Mouse (Mus musculus) layer of hippocampus, adult 2 months (tissue): ENCODE results near the gene Iqgap3. TPM values are rescaled to one million over a fixed set of nuclear protein-coding genes. Genes with fewer than 3 reads are reported as not detected.

Experiments used
- DNase-seq, 2 experiments: peaks; one replicate each; pipeline ENCODE4 v3.0.0; 2022; ENCODE audit warnings: low spot score in 2 of 2
- H3K27ac ChIP-seq: fragments of 200-600 bp; 2 replicates; pipeline ENCODE4 v1.8.1; 2022
- H3K4me3 ChIP-seq: fragments of 200-600 bp; 2 replicates; pipeline ENCODE4 v1.8.1; 2022; ENCODE audit warnings: mild to moderate bottlenecking
- CTCF ChIP-seq: fragments of 200-600 bp; conservative IDR thresholded peaks from 2 replicates; pipeline ENCODE4 v1.8.1; 2022; ENCODE audit warnings: antibody characterized with exemption, mild to moderate bottlenecking, moderate library complexity
- total RNA-seq, 2 experiments: library from RNA; stranded (reverse); gene quantifications; 2 replicates each; pipeline ENCODE4 v1.2.3; 2021

The Iqgap3 gene
- total RNA-seq, 2 experiments from 2014 or later = 0.25 to 0.59 TPM

DNA sequence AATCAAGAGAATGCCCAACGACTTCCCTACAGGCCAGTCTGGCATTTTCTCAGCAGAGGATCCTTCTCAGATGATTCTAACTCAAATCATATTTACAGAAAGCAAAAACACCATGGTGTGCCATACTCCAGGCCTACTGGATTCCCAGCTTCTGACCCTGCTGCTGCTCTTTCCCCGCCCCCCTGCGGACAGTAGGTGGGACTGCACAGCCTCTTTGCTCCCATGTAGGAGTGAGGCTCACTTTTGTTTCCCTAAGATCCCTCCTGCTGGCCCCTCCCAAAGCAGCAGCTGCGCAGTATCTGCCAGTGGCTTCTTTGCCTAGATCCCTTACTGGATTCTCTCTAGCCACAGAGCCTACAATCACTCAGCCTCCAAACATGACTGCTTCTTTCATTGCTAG is 24.4 kb downstream of the Iqgap3 start:
- DNase-seq = no peak
- TF ChIP-seq CTCF = no peak
- no peak overlapping the region for H3K4me3 ChIP-seq
- H3K27ac ChIP-seq = no peak overlapping the region

DNA sequence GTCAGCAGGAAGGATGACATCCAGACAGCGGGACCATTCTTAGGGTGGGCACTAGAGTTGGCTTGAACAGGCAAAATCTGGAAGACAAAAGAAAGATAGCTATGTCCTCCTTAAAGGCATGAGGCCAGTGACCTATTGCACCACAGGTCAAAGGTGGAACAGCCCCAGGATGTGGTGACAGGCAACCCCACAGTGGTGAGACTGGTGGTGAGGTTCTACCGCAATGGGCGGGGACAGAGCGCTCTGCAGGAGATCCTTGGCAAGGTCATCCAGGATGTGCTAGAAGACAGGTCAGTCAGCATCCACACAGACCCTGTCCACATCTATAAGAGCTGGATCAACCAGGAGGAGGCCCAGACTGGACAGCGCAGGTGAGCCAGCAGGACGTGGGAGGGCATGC is 27.4 kb downstream of the Iqgap3 start:
- no peak for TF ChIP-seq CTCF
- DNase-seq = no peak
- no peak overlapping the region for H3K27ac ChIP-seq
- no peak overlapping the region for H3K4me3 ChIP-seq

DNA sequence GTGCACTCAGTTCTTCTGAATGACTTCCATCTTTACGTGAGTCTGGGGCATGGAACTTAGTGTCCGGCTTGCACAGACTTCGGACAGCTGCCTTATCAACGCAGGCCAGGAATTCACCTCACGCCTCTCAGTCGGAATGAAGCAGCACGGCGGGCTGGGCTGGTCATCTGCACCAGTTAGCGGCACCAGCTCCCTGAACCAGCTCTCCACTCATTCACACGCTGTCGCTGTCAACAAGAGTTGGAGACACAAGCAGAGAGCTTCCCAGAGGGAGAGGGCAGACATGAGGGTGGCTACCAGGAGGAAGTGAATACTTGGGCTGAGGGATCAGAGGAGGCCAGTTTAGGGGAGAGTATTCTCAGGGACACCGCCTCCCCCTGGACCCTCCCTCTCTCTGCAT is 32.6 kb downstream of the Iqgap3 start:
- H3K4me3 ChIP-seq = no peak overlapping the region
- no peak for TF ChIP-seq CTCF
- DNase-seq = no peak
- H3K27ac ChIP-seq = no peak overlapping the region

DNA sequence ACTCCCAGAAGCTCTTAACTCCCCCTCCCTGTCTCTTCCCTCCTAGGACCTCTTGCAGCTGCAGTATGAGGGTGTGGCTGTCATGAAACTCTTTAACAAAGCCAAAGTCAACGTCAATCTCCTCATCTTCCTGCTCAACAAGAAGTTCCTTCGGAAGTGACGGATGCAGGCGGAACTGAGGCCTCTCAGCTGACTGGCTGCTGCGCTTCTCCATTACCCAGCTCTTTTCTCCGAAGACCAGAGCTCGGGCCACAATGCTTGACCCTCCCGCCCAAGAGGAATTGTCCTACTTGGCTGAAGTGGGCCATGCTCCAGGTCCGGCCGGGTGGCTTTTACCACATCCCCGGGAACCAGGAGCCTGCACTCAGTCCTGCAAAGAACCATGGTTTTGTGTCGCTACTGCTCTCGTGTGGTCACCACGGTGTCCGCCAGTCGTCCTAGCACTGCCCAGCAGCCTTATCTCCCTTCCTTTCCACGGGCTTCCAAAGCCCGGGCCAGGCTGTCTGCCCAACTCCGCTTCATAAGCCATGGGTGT is 38.4 kb downstream of the Iqgap3 start:
- no peak for TF ChIP-seq CTCF
- no peak overlapping the region for H3K27ac ChIP-seq
- no peak for DNase-seq
- no peak overlapping the region for H3K4me3 ChIP-seq

DNA sequence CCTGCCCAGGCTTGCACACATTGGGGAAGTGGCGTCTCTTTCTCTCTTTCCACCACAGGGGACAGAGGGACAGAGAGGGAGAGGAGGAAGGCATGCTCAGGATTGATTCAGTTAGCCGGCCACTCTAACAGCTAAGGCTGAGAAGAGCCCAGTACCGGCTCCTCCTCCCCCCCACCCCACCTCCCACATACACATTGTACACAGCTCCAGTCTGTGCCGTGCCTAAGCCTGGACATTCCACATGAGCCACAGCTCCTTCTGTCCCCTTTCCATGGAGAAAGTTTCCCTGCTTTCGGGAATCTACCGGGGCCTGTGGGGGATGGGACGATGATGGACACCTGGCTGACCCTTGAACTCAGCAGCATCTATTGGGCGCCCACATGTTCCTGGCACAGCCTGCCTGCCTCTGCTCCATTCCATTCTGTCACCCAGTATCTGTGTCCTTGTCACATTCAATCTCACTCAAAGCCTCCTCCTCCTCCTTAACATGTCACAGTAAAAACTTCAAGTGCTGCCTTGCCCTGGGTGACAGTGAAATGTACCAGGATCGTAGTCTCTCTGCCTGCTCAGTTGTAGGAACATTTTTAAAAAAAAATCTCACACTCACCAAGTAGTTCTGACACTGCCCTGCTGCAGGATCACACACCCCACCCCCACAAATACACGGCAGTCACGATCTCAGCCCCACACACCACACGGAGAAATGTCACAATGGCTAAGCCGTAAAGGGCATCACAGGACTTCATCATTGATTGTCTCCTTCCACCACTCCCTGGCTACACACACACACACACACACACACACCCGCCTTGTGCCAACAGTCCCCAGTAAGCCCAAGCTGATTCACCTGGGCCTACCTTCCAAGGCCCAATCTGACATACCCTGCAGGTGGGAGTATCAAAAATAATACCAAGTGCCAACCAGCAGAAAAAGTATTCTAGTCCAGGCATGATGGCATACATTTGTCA is 39.7 kb downstream of the Iqgap3 start:
- TF ChIP-seq CTCF = no peak
- Histone ChIP-seq H3K27ac (no peak overlapping the region), H3K4me3 (no peak overlapping the region)
- no peak for DNase-seq

DNA sequence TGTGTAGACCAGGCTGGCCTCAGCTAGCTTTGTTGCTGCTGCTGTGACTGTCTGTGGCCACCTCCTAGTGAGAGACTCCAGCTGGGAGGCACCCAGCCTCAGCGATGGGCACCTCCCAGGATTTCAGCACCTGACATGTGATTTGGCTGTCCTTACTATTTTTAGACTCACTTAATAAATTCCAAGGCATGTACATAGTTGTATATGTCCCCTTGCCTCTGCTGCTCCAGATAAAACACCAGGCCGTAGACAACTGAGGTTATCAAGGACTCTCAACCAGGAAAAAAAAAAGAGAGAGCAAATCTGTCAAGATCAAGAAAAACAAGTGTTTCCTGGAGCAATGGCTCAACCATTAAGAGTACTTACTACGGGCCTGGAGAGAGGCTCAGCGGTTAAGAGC is 43.4 kb downstream of the Iqgap3 start:
- no peak for DNase-seq
- Histone ChIP-seq H3K4me3 (no peak overlapping the region), H3K27ac (no peak overlapping the region)
- TF ChIP-seq CTCF = no peak

DNA sequence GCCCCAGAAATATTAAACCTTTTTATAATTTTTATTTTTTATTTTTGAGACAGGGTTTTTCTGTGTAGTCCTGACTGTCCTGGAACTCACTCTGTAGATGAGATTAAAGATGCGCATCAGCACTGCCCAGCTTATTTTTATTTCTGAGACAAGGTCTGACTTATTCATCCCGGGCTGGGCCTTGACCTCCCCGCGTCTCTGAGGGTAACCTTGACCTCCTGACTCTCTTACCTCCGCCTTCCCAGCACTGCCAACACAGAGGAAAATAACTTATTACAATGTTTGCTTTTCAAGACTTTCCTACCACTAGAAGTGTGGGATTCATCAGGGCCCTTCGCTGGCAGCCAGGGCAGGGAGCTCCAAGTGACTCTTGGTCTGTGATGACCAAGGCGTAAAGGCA is 44.4 kb downstream of the Iqgap3 start:
- Histone ChIP-seq H3K4me3 (no peak overlapping the region), H3K27ac (no peak overlapping the region)
- DNase-seq = no peak
- TF ChIP-seq CTCF = no peak

DNA sequence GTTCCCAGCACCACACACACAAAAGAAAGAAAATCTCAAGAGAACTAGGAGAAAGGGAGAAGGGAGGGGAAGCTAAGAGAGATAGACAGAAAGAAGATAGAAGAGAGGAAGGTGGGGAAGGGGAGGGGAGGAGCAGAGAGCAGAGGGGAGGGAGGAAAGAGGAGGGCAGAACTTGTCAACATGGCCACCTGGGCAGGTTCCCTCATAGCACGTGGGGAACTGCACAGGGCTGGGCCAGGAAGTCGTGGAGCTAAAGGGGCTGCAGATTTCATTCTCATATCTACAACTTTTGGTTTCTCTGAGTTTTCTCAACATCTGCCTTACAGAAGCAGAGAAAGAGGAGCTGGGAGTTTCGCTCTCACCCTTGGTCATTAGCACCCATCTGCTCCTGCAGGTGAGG is 45.9 kb downstream of the Iqgap3 start:
- no peak overlapping the region for H3K4me3 ChIP-seq
- DNase-seq = no peak

DNA sequence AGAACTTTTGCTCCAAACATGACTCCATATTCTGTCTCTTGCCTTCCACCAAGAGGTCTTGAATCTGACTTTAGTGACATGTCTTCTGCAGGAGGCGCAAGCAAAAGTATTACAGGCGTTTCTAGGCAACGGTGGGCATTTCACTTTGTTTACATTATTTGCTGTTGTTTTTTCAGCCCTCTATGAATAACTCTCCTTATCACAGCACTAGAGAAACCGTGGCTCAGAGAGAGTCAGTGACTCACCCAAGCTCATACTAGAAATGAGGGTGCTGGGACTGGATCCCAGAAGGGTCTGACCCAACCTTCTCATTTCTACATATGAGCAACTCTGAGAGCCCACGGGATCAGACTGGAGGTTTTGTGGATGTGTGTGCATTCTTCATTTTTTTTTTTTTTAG is 46.3 kb downstream of the Iqgap3 start:
- TF ChIP-seq CTCF = no peak
- no peak for DNase-seq

More for the DNA sequence above, 45.9 kb downstream of the Iqgap3 start:
- TF ChIP-seq CTCF = no peak
- no peak overlapping the region for H3K27ac ChIP-seq

DNA sequence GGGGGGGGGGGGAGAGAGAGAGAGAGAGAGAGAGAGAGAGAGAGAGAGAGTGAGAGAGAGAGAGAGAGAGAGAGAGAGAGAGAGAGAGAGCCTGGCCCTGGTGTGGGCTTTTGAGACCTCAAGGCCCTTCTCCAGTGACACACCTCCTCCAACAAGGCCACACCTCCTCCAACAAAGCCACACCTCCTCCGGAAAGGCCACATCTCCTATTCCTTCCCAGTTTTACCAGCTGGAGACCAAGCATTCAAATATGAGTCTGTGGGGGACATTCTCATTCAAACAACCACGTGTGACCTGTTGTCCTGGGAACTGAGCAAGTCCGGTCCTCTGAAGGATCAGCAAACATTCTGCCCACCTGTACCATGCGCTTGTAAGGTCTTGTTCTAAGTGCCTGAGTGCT is 47.2 kb downstream of the Iqgap3 start:
- Histone ChIP-seq H3K27ac (no peak overlapping the region), H3K4me3 (no peak overlapping the region)
- no peak for DNase-seq
- no peak for TF ChIP-seq CTCF

More for the DNA sequence above, 46.3 kb downstream of the Iqgap3 start:
- no peak overlapping the region for H3K4me3 ChIP-seq
- H3K27ac ChIP-seq = no peak overlapping the region

DNA sequence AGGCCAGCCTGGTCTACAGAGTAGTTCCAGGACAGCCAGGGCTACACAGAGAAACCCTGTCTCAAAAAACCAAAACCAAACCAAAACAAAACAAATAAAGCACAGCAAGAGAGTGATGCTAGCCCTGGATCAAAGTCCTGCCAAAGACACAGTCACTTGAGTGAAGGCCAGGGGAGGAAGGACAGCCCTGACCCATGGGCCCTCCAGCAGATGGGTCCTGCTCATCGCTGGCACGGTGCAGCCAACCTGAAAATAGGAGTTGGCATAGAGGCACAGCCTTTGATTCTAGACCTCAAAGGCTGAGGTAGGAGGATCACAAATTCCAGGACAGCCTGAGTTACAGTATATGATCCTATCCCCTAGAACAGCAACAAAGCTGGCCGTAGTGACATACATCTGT is 49.3 kb downstream of the Iqgap3 start:
- no peak overlapping the region for H3K27ac ChIP-seq
- no peak for TF ChIP-seq CTCF
- DNase-seq = no peak
- H3K4me3 ChIP-seq = no peak overlapping the region

DNA sequence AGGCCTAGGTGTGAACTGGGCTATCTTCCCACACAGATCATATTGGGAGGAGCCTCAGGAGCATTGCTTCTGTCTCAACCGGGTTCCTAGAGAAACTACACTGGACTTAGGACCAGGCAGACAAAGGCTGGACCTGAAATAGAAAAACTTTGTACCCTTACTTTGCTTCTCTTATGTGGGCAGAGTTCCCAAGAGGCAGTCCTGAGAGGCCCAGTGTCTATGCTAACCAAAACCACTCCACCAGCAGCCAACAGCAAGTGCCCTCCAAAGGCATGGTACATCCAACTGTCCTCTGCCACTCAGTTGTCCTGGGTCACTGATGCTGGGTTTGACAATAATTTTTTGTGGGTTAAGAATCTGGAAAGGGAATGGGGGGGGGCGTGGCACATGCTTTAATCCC is 50.7 kb downstream of the Iqgap3 start:
- H3K4me3 ChIP-seq = no peak overlapping the region
- DNase-seq = no peak
- TF ChIP-seq CTCF = no peak
- H3K27ac ChIP-seq = no peak overlapping the region

DNA sequence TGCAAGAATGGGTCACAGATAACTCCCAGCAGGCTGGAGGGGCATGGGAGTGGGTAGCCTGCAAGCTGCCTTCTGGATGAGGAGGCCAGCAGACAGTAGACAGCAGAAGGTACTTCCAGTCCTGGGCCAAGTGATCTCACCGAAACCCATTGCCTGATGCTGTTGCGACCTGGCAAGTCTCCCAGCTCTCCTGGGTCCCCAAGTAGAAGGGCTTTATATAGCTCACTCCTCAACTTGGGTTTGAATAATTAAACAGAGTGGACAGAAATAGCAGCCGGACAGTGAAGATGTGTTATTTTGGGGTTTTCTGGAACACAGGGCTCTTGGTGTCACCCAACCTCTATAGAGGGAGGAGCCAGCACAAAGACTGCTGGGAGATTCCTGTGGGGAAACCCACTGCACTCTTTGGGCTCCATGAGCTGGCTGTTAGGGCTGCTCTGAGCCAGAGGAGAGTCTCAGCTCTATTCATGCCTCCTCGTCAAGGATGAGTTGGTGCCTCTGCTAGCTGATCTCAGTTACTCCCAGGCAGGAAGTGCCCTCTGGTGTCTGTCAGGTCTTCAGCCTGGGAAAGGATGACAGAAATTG is 51.5 kb downstream of the Iqgap3 start:
- peak; percentile 29 for TF ChIP-seq CTCF
- peak in 1 of 2 experiments; percentile 12 for DNase-seq
- peak overlapping the region; percentile 12; the same call in 1 of the 2 replicates for H3K27ac ChIP-seq
- no peak overlapping the region for H3K4me3 ChIP-seq
